In genomic region chr3:68666377-68666776, GRCm38 (mm10) we compare ENCODE assay signal across 23 mouse cellular contexts. TPM values are rescaled to one million over a fixed set of nuclear protein-coding genes. Genes with fewer than 3 reads are reported as not detected.
"Had no signal": no experiment of that assay in that cellular context is flagged by ENCODE, and none has a peak within 500 bp of the region (broad histone marks: within the 10 kb centered on the region; RNA-seq: fewer than 3 reads in every experiment).

No protein-coding gene starts in this region.

- H3K27me3 ChIP-seq: intestine, embryonic 15.5 days; kidney, embryonic 15.5 days; lung, embryonic 15.5 days; midbrain, embryonic 13.5 days; neural tube, embryonic 12.5 days; neural tube, embryonic 15.5 days; stomach, embryonic 15.5 days had no signal

- H3K4me1 ChIP-seq: intestine, embryonic 15.5 days; kidney, embryonic 15.5 days; lung, embryonic 15.5 days; midbrain, embryonic 13.5 days; stomach, embryonic 15.5 days had no signal

- DNase-seq: kidney, adult 11 months; kidney, adult 8-10 months; kidney, postnatal 10 days; kidney, postnatal 36 days; liver; liver, postnatal 0 days; lung, postnatal 10 days; lung, postnatal 36 days; right cerebral cortex, adult 18-20 months; right cerebral cortex, postnatal 14 days; spleen, adult 18-20 months; thymus, postnatal 25 days had no signal

- ATAC-seq: intestine, embryonic 15.5 days; liver, postnatal 0 days; midbrain, embryonic 13.5 days had no signal

- H3K36me3 ChIP-seq: intestine, embryonic 15.5 days; kidney, embryonic 15.5 days; limb, embryonic 10.5 days; limb, embryonic 13.5 days; lung, embryonic 15.5 days; midbrain, embryonic 13.5 days; neural tube, embryonic 12.5 days; neural tube, embryonic 15.5 days; stomach, embryonic 15.5 days had no signal

- H3K9me3 ChIP-seq: intestine, embryonic 15.5 days; kidney, embryonic 15.5 days; limb, embryonic 10.5 days; limb, embryonic 13.5 days; lung, embryonic 15.5 days; midbrain, embryonic 13.5 days; neural tube, embryonic 12.5 days; neural tube, embryonic 15.5 days; stomach, embryonic 15.5 days had no signal

- H3K4me2 ChIP-seq: intestine, embryonic 15.5 days; kidney, embryonic 15.5 days; limb, embryonic 13.5 days; lung, embryonic 15.5 days; midbrain, embryonic 13.5 days; neural tube, embryonic 12.5 days; neural tube, embryonic 15.5 days; stomach, embryonic 15.5 days had no signal

- H3K9ac ChIP-seq: intestine, embryonic 15.5 days; kidney, embryonic 15.5 days; limb, embryonic 13.5 days; liver, embryonic 14.5 days; liver, postnatal 0 days; lung, embryonic 15.5 days; midbrain, embryonic 13.5 days; neural tube, embryonic 12.5 days; neural tube, embryonic 15.5 days; stomach, embryonic 15.5 days had no signal

- H3K4me3 ChIP-seq: intestine, embryonic 15.5 days; kidney, embryonic 15.5 days; limb, embryonic 10.5 days; limb, embryonic 13.5 days; lung, embryonic 15.5 days; midbrain, embryonic 13.5 days; neural tube, embryonic 12.5 days; neural tube, embryonic 15.5 days; stomach, embryonic 15.5 days had no signal

- H3K27ac ChIP-seq: intestine, embryonic 15.5 days; kidney, embryonic 15.5 days; limb, embryonic 10.5 days; limb, embryonic 13.5 days; liver, embryonic 14.5 days; lung, embryonic 15.5 days; midbrain, embryonic 13.5 days; neural tube, embryonic 12.5 days; neural tube, embryonic 15.5 days; stomach, embryonic 15.5 days had no signal

RNA-seq across cellular contexts. Expression of gene Il12a, which starts 24.1 kb away (rescaled TPM):
- total RNA-seq: midbrain, postnatal 0 days had no signal
- polyA plus RNA-seq: intestine, embryonic 15.5 days; midbrain, embryonic 13.5 days; midbrain, postnatal 0 days; neural tube, embryonic 15.5 days had no signal
